Mouse (Mus musculus) adrenal gland, adult 2 months (tissue): ENCODE results near the gene Rpap3. TPM values are rescaled to one million over a fixed set of nuclear protein-coding genes. Genes with fewer than 3 reads are reported as not detected.
"Not testable (repeated sequence)": the region's sequence is repeated elsewhere in the genome, so short reads cannot be mapped to it uniquely, and the experiment has no call there.

ENCODE experiments used
- DNase-seq: peaks from one replicate; pipeline ENCODE4 v3.0.0; 2021
- polyA plus RNA-seq: library from polyadenylated mRNA; depleted of rRNA; stranded (reverse); fragments of >200 nt; gene quantifications from 2 replicates; pipeline ENCODE4 v1.2.3, GENCODE M21; 2012
- total RNA-seq, 2 experiments: library from RNA; stranded (reverse); gene quantifications; 2 replicates each; pipeline ENCODE4 v1.2.3; 2021

Gene Rpap3
- total and polyA plus RNA-seq, 3 experiments: 1.2 to 22.9 (median 14.6) TPM

DNA sequence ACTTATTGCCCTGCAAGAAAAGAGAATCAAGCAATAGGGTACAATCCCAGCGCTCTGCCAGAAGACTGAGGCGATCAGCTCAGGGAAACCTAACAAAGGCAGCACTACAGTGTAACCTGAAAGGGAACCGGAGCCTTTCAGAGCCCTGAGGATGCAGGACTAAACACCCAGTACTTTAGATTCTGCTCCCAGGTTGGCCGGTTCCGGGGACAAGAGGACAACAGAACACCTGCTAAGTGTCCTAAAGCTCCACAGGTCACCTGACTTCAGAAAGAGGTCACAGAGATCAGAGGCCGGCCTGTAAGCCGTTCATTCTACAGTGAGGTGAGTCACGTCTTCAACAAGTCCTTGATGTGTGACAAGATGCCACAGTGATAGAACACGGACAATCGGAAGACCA, 9.0 kb downstream of the Rpap3 start:
- peak; percentile 29 for DNase-seq

DNA sequence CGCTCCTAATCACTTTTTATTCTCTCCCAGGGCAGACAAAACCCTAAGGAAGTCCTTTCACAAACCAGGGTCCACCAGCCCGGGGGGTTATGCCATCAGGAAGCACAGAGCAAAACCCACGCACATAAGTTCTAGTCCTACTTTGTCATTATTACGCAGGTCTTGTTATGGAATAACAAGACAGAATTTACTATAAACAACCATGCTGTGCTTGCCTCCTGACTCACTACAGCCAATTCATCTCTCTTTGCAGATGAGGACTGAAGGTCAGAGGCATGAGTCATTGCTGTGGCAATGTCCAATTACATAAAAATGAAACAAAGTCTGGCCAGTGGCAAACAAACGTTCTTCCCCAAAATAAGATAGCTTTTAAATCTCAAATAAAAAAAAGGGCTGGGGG, 12.2 kb downstream of the Rpap3 start:
- peak; percentile 78 for DNase-seq

DNA sequence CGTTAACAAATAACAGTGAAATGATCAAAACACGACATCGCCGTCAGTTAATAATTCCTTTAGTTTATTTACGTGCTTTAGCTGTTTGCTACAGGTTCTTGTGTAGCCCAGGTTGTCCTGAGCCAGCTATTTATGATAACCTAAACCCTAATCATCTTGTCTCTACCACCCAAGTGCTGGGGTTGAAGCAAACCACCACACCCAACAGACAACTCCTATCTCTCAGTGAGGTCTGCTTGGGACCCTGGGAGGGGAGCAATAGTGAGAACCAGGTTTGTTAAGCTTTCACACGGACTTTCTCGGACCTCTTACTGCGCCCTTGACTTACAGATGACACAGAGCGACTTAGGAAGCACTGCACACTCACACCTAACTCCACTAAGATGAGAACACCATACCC, 21.5 kb downstream of the Rpap3 start:
- no peak for DNase-seq

DNA sequence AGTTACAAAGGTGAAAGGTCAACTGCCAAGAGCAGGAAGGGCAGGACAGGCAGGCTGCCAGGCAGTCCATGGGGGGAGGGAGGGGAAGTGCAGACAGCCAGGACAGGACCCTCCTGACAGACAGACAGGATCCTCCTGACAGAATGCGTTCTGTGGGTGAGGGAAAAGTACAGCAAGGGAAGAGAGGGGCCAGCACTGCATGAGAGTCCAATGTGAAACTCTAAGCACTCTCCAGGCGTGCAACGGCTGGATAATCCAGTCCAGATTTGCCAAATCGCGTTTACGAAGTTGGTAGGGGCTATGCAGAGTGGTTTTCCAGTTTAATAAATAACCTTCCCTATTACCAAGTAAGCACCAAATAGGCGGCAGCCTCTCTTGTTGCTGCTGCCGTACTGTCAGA, 23.6 kb downstream of the Rpap3 start:
- DNase-seq: no peak

DNA sequence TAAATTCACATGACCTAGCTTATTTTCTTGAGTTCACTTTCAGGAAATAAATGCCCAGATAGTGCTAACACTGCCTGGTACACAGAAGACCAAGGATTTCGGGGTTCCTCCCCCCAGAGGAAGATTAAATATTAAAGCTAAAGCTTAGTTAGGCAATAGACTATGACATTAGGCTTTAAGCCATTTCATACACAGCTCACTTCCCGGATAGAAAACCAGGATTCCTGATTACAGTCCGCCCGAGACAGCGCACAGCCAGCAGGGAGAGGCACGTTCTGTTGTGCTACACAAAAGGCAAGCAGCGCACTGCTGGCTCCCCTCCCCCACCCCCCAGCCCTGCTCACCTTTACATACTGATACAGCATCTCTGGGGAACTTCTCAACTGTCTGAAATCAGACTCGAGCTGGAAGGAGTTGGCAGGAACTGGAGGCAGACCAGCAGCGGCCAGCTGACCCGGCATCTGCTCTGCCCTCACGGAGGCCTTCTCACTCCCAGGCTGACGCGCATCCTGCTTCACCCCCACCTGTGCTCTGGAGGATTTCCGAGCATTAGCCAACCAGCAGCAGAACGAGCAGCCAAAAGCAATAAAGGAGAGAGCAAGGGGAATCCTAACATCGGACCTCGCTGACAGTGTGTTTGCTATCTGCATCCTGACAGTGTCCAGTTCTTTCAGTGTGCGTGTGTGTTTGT, 25.5 kb downstream of the Rpap3 start:
- DNase-seq: no peak

DNA sequence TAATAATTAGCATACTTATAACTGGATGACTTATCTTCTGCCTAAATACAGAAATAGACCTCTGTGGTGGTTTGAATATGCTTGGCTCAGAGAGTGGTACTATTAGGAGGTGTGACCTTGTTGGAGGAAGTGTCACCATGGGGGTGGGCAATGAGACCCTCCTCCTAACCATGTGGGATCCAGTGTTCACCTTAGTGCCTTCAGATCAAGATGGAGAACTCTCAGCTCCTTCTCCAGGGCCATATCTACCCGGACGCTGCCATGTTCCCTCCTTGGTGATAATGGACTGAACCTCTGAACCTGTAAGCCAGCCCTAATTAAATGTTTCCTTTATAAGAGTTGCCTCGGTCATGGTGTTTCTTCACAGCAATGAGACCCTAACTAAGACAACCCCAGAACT, 28.3 kb downstream of the Rpap3 start:
- no peak for DNase-seq

DNA sequence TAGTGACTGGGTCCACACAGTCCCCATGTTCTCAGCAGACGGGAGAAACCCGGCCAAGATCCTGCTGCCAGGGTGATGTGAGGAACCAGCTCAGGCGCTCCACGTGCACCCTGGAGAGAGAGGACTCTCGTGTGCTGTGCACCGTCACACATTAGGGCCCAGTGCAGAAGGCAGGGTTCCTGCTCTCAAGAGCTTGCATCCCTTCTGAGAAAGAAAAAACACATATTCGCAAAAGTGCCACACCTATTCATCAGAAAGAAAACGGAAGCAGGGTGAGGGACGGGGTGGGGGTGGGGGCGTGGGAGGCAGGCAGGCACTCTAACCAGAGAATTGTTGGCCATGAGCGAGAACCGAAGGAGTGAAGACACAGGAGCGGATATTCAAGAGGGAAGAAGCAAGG, 29.7 kb downstream of the Rpap3 start:
- DNase-seq: no peak

DNA sequence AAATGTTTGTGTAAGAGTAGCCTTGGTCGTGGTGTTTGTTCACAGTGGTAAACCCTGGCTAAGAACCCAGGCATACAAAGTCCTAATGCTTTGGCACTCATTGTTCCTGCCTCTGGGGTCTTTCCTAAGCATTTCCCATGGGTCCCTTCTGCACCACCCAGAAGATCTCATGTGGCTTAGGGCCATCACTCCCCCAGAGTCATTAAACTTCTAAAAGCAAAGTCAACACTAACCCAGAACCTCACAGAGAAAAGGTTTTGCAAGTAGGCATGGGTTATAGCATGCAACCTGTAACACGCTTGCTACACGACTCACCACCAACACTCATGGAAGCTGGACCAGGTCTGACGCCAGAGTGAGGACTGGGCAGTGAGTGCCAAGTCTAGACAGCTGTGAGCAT, 31.2 kb downstream of the Rpap3 start:
- DNase-seq: no peak

DNA sequence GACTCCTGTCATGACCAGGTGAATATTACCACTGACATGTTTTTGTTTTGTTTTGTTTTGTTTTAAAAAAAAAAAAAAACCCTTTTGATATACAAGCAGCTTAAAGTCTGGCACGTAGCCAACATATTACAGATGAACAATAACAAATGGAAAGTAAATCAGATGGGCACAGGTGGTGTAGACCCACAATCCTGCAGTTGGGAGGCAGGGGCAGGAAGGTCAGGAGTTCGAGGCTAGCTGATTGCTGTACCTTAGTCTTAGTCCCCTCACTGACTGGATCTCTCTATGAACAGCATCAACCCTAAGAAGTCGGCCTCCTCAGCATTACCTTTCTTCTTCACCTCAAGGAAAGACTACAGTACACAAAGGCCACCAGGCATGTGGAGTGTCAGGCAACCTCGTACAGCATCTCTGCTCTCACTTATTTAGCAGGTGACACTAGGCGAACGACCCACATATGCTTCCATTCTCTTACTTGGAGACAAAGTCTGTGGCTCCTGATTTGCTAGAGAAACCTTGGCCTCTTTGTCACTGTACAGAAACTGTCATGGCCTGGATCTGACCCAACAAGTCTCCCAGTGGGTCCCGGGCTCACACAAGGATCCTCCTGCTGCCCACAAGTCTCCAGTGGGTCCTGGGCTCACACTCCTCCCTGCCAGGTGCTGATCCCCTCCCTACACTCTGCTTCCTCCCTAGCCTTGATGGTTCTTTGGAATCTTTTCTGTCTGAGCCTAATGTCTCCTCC, 32.2 kb downstream of the Rpap3 start:
- DNase-seq: no peak

DNA sequence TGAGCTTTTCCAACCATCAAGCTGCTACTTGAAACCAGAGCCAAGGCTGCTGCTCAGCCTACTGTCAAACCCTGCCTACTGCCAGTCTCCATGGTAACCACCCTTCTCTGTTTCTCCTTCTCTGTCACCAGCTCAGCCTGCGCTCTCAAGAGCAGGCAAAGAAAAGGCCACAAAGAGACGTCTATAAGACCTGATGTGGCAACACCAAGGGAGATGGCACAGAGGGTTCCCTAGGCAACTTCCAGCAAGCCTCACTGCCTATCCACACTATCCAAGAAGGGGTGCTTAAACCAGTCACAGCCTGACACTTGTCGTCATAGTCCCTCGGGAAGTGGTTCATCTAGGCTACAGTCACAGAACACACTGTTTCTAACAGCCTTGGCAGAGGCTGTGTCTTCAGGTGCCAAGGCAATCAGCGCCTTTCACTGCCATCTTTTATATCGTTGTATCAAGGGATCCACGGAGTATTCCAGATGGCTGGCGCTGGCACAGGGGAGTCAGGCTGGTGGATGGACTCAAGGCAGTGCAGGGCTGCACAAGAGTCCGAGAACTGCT, 33.3 kb downstream of the Rpap3 start:
- DNase-seq: peak; percentile 32

DNA sequence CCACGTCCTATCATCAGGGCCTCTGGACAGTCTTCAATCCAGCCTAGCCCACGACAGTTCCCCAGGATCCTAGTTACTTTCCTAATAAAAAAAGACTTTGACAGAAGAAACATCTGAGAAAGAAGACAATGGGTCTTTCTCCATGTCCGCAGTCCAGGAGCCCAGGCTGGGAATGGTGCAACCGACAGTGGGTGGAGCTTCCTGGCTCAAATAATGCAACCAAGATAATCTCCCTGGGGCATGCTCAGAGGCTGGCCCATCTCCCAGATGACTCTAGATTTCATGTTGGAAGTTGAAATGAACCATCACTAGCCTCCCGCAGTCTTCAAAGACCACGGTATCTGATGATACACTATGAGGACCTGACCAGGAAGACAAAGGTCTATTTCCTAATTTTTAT, 35.1 kb downstream of the Rpap3 start:
- peak; percentile 30 for DNase-seq

DNA sequence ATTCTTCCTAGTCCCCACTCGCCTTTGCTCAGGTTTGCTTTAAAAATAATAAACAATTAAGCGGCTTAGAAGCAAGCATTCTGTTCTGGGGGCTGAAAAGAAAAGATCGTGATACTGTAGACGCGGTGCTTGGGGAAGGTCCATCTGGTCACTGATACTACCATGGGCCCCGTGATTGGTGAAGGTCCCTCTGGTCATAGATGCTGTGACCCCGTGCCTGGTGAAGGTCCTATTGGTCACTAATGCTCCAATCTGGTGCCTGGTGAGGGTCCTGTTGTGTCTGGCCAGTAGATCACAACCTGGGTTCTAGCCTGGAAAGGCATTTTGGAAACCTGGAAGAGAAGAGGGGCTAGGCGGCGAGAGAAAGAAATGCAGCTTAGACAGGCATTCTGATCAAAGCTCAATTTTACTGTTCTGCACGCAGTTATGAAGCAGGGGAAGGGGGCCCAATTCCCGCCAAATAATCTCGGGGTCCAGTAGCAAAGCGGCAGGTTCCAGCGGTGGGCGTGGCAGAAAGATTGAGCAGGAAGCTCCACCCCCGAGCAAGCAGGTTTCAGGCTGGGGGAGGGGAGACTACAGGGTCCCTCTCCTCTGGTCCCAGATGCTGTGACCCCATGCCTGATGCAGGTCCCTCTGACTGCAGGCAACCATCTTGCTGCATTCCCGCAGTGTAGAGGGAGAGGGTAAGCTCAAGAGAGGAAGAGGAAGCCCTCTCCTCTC, 37.3 kb downstream of the Rpap3 start:
- not testable (repeated sequence) for DNase-seq

DNA sequence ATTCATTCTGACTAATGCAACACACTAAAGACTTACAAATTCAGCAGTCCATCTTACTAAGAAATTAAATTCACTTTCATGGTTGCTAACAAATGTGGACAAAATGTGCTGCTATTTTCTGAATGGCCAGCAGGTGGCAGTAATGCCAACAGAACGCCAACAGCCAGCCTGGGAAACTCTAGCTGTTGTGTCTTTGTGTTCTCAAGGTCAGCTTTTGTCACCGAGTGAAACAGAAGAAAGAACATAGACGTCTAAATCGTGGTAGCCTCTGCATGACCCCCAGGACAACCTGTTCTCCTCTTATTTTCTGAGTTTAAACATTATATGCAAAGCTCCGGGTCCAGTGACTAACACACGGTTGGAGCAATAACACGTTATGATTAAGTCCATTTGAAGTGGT, 38.2 kb downstream of the Rpap3 start:
- peak; percentile 56 for DNase-seq

DNA sequence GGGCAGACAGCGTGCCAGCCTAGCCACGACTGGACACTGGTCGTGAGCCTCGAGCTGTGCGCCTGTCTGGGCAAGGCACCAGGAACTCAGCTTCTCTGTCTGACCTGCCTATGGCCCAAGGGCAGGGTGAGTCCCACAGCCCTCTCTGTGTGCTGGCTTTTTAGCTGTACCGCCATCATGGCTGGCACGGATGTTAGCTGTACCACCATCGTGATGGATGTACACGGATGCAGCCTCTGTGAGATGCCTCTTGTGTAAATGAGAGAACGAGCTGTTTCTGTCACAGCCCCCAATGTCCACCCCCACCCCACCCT, 39.2 kb downstream of the Rpap3 start:
- DNase-seq: no peak

DNA sequence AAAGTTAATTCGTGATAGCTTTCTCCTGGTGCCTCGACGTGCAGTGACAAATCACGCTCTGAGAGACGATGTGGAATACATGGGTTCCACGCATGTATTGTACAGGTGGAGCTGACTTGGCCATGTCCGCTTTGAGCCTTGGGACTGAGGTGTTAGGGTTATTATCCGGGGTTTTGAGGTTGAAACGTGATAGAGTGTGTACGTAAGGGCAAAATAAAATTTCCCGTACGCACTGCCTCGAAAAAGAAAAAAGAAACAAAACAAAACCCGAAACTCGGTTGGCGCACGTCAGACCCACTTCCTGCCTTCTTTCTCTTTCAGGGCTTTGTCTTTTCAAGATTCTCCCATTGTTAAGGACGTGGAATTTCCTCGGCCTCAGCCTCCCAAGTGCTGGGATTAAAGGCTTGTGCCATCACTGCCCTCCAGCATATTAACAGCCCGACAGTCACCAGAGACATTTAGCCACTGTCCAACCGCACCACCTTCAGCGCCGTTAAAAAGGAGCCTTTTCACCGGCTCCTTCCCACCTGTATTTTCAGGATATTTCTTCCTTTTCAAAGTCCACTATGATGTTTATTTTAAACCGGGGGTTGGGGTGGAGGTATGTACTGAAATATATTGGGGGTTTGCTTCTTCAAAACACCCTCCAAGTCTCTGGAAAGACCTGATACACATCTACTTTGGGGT, 39.7 kb downstream of the Rpap3 start:
- DNase-seq: no peak

DNA sequence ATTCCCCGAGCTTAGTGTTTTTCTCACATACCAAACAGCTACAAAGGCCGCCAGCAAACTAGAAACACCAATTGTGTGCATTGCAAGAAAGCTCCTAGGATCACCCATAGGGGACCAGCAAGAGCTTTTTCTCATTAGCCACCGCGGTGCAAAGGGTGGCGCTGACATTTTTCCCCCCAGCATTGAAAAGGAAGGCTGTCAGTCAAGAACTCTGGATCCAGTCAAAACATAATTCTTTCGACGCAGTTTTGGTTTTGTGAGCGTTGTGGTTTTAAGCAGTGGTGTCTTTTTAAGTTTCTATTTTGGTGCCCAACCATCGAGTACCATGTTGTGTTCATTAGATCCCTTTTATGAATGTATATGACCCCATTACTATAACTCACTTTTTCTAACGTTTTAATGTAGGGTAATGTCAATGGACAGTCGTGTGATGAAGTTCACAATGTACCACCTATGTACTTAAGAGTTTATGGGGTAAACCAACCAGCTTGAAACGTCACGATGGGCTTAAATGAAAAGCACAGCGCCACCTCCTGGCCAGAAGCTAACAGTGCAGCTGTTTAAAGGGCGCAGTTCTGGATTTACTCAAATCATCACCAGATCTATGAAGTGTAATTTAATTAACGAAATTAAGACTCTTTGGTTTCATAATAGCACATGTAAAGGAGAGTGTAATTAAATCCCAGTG, 40.5 kb downstream of the Rpap3 start:
- no peak for DNase-seq

DNA sequence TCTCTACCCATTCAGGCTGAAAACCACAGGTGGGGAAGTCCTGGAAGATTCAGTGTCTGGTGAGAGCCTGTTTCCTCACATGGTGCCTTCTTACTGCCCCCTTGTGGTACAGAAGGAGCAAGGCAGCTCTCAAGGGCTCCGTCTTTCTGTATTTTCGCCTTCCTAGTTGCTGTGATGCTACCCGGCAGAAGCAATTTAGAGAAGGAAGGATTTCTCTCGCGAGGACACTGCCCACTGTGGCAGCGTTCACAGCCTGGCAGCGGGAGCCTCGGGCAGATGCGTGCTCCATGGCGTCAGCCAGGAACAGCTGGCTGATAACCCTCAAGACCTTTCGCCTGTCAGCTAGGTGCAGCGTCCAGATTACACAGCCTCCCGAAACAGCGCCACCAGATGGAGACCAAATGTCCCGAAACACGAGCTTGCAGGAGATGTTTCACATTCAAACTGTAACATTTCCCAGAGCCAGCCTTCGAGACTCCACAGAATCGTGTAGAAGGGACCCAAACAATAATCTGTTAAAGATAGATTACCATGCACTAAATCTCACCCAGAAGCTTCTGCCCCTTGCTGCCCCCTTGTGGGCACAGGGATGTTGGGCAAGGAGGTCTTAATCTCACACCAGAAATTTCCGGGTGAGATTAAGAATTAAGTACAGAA, 41.7 kb downstream of the Rpap3 start:
- peak; percentile 65 for DNase-seq

DNA sequence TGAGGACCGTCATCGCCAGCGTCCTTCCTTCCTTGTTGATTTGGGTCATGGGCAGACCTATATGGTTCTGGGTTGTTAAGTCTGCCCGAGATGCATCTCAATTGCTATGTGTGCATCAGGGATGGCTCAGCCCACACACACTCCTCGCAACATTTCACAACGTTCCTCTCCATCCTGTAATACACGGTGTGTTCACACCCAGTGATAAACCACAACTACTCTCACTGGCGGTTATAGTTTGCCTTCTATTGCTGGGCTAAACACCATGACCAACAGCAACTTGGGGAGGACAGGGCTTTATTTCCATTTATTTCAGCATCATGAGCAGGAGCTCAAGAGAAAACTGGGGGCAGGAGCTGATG, 46.9 kb downstream of the Rpap3 start:
- no peak for DNase-seq

DNA sequence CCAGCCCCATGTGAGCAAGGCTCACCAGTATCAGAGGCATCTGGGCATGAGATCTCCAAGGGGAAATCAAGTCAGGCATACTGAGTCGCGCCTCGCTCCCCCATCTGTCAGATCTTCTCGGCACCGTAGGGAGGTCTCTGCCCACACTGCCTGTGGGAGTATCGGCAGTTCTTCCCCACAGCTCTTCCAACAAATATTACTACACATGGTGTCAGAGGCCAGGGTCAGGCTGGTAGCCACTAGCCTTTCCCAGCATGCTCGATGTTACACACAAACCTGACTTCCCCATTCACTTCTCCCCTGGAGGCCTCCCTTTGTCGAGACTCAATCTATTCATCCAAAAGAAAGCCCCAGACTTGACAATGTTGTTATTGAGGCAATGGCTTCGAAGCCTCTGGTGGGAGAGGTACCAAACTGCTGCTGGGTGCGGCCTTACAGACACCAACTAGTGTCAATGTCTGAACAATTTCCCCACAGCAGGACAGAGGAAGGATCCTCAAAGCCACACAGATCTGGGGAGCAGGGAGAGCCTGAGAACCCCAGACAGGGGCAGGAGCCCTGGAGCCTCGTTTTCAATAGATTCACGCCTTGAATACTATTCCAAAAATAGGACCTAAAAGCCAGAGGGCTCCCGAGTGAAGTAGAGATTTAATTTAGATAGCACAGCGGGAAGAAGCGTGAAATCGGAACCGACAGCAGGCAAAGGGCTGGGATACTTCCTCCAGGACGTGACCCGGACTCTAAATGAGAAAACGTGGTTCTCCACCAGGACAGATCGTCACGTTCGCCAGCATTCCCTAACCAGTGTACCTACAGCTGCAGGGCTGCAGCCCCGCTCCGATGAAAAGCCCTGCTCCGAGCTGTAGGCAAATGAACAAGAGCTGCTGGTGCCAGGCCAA, 47.5 kb downstream of the Rpap3 start:
- no peak for DNase-seq

DNA sequence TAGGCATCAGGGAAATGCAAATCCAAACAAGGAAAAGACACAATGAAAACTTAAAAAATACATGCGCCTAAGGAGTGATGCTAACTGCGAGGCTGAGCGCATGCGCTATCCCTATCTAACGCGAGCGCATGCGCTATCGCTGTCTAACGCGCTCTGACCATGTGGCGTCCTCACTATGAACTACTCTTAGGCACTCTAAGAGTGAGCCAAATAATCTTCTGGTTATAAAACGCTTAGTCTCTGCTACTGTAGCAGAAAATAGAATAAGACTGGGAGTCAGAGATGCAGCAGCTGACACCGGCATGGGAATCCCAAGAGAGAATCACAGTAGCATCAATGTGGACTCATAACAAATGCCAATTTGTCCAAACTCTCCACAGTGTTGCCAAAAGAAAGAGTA, 48.2 kb downstream of the Rpap3 start:
- no peak for DNase-seq
